Mouse (Mus musculus): Measurements from ENCODE around the gene Adgrb2.

GRCm38 (mm10) chr4:130056471-130056870 is 71.8 kb downstream of the Adgrb2 start:
- TF ChIP-seq CTCF (IDR thresholded peaks at IDR 0.05) (no peak), EP300 (IDR thresholded peaks at IDR 0.05) (no peak)

Measured in lung, postnatal 0 days (tissue).